Mouse (Mus musculus): ENCODE data around the gene Trim44. TPM values are rescaled to one million over a fixed set of nuclear protein-coding genes. Genes with fewer than 3 reads are reported as not detected.
A peak's percentile ranks its signal among the peaks of the same experiment; 100 is the strongest.

The Trim44 gene
- total RNA-seq (2017): 73.7 and 82.4 TPM in 2 replicates

GRCm38 (mm10) chr2:102407363-102408184 lies at the start of gene Trim44:
Gene Trim44 (minus strand): TSS chr2:102407828.
- no peak for ATAC-seq (replicated peaks in 1 of 2; ENCODE audit: insufficient read depth in 1 of 2, low FRiP score in 2 of 2, low TSS enrichment in 1 of 2, low read depth in 1 of 2, poor library complexity in 2 of 2, severe bottlenecking in 2 of 2)

DNA sequence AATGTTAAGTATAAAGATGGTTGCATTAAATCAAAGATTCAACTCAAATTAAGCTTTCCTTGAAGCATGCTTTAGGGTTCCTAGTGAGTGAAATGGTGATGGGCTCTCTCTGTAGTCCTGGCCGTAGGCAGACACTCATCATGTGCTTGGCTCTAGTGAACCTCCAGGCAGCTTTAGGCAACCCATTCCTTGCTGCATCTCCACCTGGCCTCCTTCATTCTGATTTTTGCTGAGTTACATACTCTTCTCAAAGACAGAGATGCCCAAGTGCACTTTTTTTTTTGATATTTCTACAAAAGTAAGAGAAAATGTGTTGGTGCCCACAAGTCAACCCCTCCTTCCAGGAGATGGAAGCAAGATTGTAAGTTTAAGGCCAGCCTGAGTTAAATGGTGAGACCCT lies 47.5 kb upstream of the Trim44 start:
- no peak for ATAC-seq (replicated peaks in 1 of 2; ENCODE audit: insufficient read depth in 1 of 2, low FRiP score in 2 of 2, low TSS enrichment in 1 of 2, low read depth in 1 of 2, poor library complexity in 2 of 2, severe bottlenecking in 2 of 2)

DNA sequence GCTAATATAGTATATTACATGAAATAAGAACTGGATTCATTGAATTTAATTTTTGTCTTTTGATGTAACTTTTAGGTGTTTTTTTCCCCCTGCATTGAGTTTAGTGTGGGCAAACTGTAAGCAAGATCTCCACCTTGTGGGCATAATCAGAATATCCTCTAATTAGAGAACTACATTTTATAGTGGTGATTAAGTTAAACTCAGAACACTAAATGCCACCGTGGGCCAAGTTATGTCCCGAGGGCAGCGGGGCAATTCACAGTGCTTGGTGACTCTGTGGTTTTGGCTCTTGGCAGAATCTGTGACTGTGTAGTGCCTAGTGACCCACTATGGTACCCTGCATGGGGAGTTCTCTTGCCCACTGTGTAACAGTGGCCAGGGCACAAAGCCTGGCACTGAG lies 45.8 kb upstream of the Trim44 start:
- ATAC-seq (replicated peaks in 1 of 2; ENCODE audit: insufficient read depth in 1 of 2, low FRiP score in 2 of 2, low TSS enrichment in 1 of 2, low read depth in 1 of 2, poor library complexity in 2 of 2, severe bottlenecking in 2 of 2): peak; percentile 39 to 54; a peak in 1 of 4 replicates

- no peak for ATAC-seq (replicated peaks in 1 of 2; ENCODE audit: insufficient read depth in 1 of 2, low FRiP score in 2 of 2, low TSS enrichment in 1 of 2, low read depth in 1 of 2, poor library complexity in 2 of 2, severe bottlenecking in 2 of 2)
Measured at GRCm38 (mm10) chr2:102451671-102452549, 44.3 kb upstream of the Trim44 start, which contains the start of gene Fjx1. Gene Fjx1 (minus strand): TSS chr2:102452499.

DNA sequence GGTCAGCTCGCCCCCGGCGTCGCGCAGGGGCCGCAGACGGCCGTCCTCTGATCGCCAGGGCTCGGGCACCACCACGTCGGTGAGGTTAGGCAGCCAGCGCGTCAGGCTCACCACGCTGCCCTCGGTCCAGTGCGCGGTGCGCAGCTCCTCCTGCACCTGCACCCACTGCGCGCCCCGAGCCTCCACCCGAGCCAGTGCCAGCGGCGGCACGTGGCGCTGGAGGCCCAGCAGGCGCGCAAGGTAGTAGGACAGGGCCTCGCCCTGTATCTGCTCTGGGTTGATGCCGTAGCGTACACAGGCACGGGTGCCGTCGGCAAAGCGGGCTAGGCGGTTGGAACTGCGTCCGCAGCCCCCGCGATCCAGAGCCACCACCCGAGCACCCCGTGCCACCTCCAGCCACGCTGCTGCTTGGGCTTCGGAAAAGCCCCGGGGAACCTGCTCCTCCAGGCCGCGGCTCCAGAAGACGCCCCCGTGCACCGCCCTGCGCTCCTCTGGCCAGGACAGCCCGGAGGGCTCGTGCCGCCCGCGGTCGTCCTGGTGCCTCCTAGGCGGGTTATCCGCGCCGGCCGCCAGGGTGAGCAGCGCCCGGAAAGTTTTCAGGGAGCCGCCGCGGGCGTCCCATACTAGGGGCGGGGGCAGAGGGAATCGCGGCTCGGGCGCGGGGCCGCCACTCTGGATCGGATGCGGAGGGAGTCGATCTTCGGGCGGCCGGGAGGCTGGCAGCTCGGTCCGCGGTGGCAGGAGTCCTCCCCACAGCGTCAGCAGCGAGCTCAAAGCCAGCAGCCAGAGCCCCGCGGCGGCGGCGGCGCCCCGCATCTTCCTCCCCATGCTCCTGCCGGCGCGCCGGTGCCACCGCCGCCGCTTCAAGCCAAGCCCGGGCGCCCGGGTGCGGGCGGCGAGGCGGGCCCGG lies 43.4 kb upstream of the Trim44 start:
- peak in 1 of 2 experiments; percentile 15; a peak in 1 of 4 replicates for ATAC-seq (replicated peaks in 1 of 2; ENCODE audit: insufficient read depth in 1 of 2, low FRiP score in 2 of 2, low TSS enrichment in 1 of 2, low read depth in 1 of 2, poor library complexity in 2 of 2, severe bottlenecking in 2 of 2)

DNA sequence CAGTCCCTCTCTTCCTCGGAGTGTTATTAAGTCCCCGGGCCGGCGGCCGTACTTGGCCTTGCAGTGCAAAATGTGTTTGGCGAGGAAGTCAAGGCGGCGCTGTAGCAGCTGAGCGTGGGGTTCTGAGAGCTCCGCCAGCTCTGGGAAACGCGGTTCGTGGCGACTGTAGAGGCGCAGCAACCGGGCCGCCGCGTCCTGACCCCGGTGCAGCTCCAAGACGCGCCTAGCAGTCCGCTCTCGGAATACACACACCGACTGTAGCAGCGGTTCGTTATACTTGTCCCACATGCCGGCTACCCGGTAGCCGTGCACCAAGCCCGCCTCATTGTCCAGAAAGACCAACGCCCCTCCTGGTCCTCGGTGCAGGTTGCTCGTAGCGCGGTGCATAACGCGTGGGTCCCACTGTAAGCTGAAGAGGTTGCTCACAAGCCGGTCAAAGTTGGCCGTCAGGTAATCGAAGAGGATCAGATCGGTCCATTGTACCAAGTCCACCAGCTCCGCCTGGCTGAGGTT lies 42.7 kb upstream of the Trim44 start:
- peak in 1 of 2 experiments; percentile 49; a peak in 2 of 4 replicates for ATAC-seq (replicated peaks in 1 of 2; ENCODE audit: insufficient read depth in 1 of 2, low FRiP score in 2 of 2, low TSS enrichment in 1 of 2, low read depth in 1 of 2, poor library complexity in 2 of 2, severe bottlenecking in 2 of 2)

DNA sequence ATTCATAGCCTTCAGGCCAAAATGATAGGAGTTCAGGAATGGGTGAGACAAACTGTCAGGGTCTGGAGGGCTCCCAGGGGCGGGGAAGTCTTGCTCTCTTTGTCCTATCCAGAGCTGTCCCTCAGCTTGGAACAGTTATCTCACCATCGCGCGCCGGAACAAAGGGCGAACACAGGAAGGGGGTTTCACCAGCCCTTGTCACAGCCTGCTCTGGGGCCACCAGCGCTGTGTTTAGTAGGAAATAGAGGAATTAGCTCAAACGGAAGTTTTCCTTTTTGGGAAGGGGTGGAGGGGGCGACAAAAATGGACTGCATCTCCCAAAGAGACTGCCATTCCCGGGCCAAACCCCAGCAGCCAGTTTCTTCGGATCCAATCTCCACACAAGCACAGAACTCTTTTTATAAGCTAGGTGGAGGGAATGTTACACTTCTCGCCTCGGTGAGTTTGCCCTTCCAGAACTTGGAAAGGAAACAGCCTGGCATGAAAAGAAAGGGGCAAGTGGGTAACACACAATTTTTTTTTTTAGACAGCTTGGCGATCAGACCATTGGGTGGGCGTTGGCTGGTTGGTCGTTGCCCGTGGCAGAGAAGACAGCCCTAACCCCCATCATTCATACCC lies 42.1 kb upstream of the Trim44 start:
- ATAC-seq (replicated peaks in 1 of 2; ENCODE audit: insufficient read depth in 1 of 2, low FRiP score in 2 of 2, low TSS enrichment in 1 of 2, low read depth in 1 of 2, poor library complexity in 2 of 2, severe bottlenecking in 2 of 2): no peak

GRCm38 (mm10) chr2:102449056-102449455 lies 41.4 kb upstream of the Trim44 start:
- no peak for ATAC-seq (replicated peaks in 1 of 2; ENCODE audit: insufficient read depth in 1 of 2, low FRiP score in 2 of 2, low TSS enrichment in 1 of 2, low read depth in 1 of 2, poor library complexity in 2 of 2, severe bottlenecking in 2 of 2)

DNA sequence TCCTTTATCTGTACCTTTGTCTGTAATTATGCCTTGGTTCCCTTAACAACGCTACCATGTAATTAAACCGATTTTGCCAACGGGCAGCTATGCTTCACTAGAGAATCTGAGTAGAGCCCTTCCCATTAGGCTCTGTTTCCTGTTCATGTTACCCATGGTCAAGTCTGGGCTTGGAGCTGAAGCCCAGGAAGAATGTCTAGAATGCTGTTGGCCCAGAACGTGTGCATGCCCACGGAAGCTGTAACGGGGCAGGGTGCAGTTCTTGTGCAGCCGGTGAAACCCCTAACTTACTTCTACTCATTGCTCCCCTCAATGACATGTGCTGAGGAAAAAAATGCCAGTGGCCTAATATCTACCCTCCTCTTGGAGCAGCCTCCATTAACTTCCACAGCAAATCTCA lies 40.2 kb upstream of the Trim44 start:
- ATAC-seq (replicated peaks in 1 of 2; ENCODE audit: insufficient read depth in 1 of 2, low FRiP score in 2 of 2, low TSS enrichment in 1 of 2, low read depth in 1 of 2, poor library complexity in 2 of 2, severe bottlenecking in 2 of 2): no peak

DNA sequence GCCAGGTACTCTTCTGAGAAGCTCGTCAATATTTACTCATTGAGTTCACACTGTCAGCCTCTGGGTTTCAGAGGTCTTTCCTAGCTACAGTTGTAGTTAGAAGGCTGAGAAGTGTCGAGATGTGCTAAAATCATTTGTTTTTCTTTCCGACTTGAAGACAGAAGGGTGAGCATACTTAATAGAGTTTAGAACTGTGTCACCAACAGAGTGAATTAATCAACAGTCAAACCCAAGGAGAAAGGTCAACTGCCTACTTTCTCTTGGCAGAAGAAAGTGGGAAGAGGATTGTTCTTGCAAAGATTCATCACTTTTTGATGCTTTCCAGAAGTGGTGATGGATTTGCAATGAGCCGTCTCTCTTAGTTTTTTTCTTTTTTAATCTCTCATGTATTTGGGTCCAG lies 39.2 kb upstream of the Trim44 start:
- no peak for ATAC-seq (replicated peaks in 1 of 2; ENCODE audit: insufficient read depth in 1 of 2, low FRiP score in 2 of 2, low TSS enrichment in 1 of 2, low read depth in 1 of 2, poor library complexity in 2 of 2, severe bottlenecking in 2 of 2)

- no peak for ATAC-seq (replicated peaks in 1 of 2; ENCODE audit: insufficient read depth in 1 of 2, low FRiP score in 2 of 2, low TSS enrichment in 1 of 2, low read depth in 1 of 2, poor library complexity in 2 of 2, severe bottlenecking in 2 of 2)
Measured at GRCm38 (mm10) chr2:102437357-102438030, 29.9 kb upstream of the Trim44 start.

- ATAC-seq (replicated peaks in 1 of 2; ENCODE audit: insufficient read depth in 1 of 2, low FRiP score in 2 of 2, low TSS enrichment in 1 of 2, low read depth in 1 of 2, poor library complexity in 2 of 2, severe bottlenecking in 2 of 2): no peak
Measured at GRCm38 (mm10) chr2:102433879-102434278, 26.3 kb upstream of the Trim44 start.

DNA sequence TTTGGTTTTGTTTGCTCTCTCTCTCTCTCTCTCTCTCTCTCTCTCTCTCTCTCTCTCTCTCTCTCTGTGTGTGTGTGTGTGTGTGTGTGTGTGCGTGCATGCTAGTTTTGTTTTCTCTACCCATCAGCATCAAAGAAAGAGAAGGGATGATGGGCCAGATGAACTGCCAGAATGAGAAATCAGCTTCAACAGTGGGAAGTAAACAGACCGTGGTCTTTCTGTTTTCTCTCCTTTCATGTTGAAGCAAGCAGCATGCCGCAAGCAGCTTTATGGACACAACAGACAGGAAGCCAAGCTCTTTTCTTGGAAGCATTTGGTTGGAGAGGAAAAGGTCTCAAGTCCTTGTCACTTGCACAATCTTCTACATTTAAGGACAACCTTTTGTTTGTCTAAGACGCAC lies 23.5 kb upstream of the Trim44 start:
- ATAC-seq (replicated peaks in 1 of 2; ENCODE audit: insufficient read depth in 1 of 2, low FRiP score in 2 of 2, low TSS enrichment in 1 of 2, low read depth in 1 of 2, poor library complexity in 2 of 2, severe bottlenecking in 2 of 2): no peak

DNA sequence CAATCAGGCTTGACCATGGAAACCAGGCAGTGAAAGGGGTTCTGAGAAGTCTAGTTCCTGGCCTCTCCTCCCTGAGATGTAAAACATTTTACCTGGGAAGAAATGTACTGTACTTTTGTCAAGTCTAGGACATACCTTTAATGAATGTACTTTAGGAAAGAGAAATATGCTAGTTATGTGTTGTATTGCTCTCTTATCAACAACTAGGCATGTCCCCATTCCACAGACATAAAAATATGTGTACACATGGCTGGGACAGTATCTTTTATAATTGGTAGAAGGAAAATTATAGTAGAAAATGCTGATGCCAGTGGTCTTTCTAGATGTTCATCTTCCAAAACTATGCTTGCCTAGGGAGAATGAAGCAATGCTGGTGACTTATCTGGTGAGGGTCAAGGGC lies 20.3 kb upstream of the Trim44 start:
- no peak for ATAC-seq (replicated peaks in 1 of 2; ENCODE audit: insufficient read depth in 1 of 2, low FRiP score in 2 of 2, low TSS enrichment in 1 of 2, low read depth in 1 of 2, poor library complexity in 2 of 2, severe bottlenecking in 2 of 2)

DNA sequence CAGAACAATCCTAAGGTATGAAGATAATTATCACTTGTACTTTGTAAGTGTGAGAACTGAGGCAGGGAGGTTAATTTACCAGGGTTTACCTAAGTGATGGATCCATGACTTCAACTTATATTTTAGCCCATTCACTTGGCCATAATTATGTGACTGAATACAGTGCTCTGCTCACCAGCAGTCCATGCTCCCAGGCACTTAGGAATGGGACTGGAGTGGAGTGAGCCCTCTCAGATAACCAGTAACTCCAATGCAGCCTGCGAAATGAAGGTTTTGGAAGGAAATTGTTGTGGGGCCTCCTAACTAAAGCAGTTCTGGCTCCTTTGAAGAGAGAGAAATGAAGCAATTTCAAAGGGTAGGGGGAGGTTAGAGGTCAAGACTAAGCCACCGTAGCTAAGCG lies 18.8 kb upstream of the Trim44 start:
- ATAC-seq (replicated peaks in 1 of 2; ENCODE audit: insufficient read depth in 1 of 2, low FRiP score in 2 of 2, low TSS enrichment in 1 of 2, low read depth in 1 of 2, poor library complexity in 2 of 2, severe bottlenecking in 2 of 2): no peak

- no peak for ATAC-seq (replicated peaks in 1 of 2; ENCODE audit: insufficient read depth in 1 of 2, low FRiP score in 2 of 2, low TSS enrichment in 1 of 2, low read depth in 1 of 2, poor library complexity in 2 of 2, severe bottlenecking in 2 of 2)
Measured at GRCm38 (mm10) chr2:102416149-102416743, 8.6 kb upstream of the Trim44 start.
